In genomic region chr4:108338321-108338733, GRCm38 (mm10) we compare ENCODE assay signal across 8 mouse cellular contexts. TPM values are rescaled to one million over a fixed set of nuclear protein-coding genes. Genes with fewer than 3 reads are reported as not detected.
DNase-seq lines count a peak whose midpoint lies in the region; ATAC-seq lines count a peak whose summit lies in the region.
"Had no signal": no experiment of that assay in that cellular context is flagged by ENCODE, and none has a peak within 500 bp of the region (broad histone marks: within the 10 kb centered on the region; RNA-seq: fewer than 3 reads in every experiment).

No protein-coding gene starts in this region.

- peaks cover 38% of the 10 kb centered on the region for H3K36me3 ChIP-seq in forebrain, embryonic 14.5 days (ENCODE audit: control insufficient read depth, insufficient read depth, low read length)
- H3K36me3 ChIP-seq in heart, embryonic 11.5 days (ENCODE audit: control insufficient read depth, insufficient read depth, low read length): peaks cover 17% of the 10 kb centered on the region

- H3K27me3 ChIP-seq in forebrain, embryonic 14.5 days (replicated peaks; ENCODE audit: control insufficient read depth, insufficient read depth, low read length): no peaks in the 10 kb centered on the region
- H3K27me3 ChIP-seq in heart, embryonic 11.5 days (ENCODE audit: control insufficient read depth, insufficient read depth, low read length): no peaks in the 10 kb centered on the region

- 0 out of 2 replicates have a peak overlapping the region, but pooled peaks have one; percentile 30 for H3K27ac ChIP-seq in forebrain, embryonic 14.5 days (ENCODE audit: low read depth, low read length)
- H3K27ac ChIP-seq in heart, embryonic 11.5 days (ENCODE audit: low read depth, low read length): no peak overlapping the region

- no peak for ATAC-seq in forebrain, embryonic 14.5 days
- ATAC-seq in frontal cortex, adult (ENCODE audit: low TSS enrichment): no peak
- ATAC-seq in heart, embryonic 11.5 days (replicated peaks; ENCODE audit: insufficient number of reproducible peaks, low FRiP score, low TSS enrichment): no peak

- no peaks in the 10 kb centered on the region for H3K4me1 ChIP-seq in forebrain, embryonic 14.5 days (ENCODE audit: control insufficient read depth, insufficient read depth, low read length)
- no peaks in the 10 kb centered on the region for H3K4me1 ChIP-seq in heart, embryonic 11.5 days (ENCODE audit: control insufficient read depth, insufficient read depth, low read length)

- H3K4me2 ChIP-seq in forebrain, embryonic 14.5 days (ENCODE audit: low read length): no peak overlapping the region
- no peak overlapping the region for H3K4me2 ChIP-seq in heart, embryonic 11.5 days

- DNase-seq in ovary, postnatal 36 days (ENCODE audit: low spot score): peak; percentile 72
- DNase-seq in ovary, postnatal 14 days (ENCODE audit: low spot score): no peak
- DNase-seq in cerebellum, adult 18-20 months: peak; percentile 52 to 57
- no peak for DNase-seq in forebrain, embryonic 14.5 days (ENCODE audit: low spot score)
- DNase-seq in urinary bladder, adult 2 months (ENCODE audit: low spot score): peak; percentile 38

- no peak overlapping the region for H3K4me3 ChIP-seq in forebrain, embryonic 14.5 days (ENCODE audit: low read depth, low read length)
- no peak overlapping the region for H3K4me3 ChIP-seq in heart, embryonic 11.5 days (ENCODE audit: low read depth, low read length)
- H3K4me3 ChIP-seq: erythroblast, embryonic 14.5 days had no signal

- no peak overlapping the region for H3K9ac ChIP-seq in forebrain, embryonic 14.5 days (ENCODE audit: low read length)
- no peak overlapping the region for H3K9ac ChIP-seq in heart, embryonic 11.5 days (ENCODE audit: low read depth, low read length)

- 56% methylated on average over 9 of the region's 9 CpGs for WGBS in forebrain, embryonic 14.5 days
- WGBS in heart, embryonic 11.5 days (ENCODE audit: insufficient replicate concordance): 61% methylated on average over 9 of the region's 9 CpGs

- no peaks in the 10 kb centered on the region for H3K9me3 ChIP-seq in forebrain, embryonic 14.5 days (replicated peaks; ENCODE audit: control insufficient read depth, low read length)
- no peaks in the 10 kb centered on the region for H3K9me3 ChIP-seq in heart, embryonic 11.5 days (replicated peaks; ENCODE audit: control insufficient read depth, low read length)

RNA-seq across cellular contexts. Expression of gene Coa7, which starts 10.4 kb away (rescaled TPM):
- polyA plus RNA-seq in forebrain, embryonic 14.5 days (2014; fragmentation: Nextera tagmentation; extraction: Ambion mirVana): 43.1 and 52.2 TPM in 2 replicates
- polyA plus RNA-seq in urinary bladder, adult 2 months (2012; rRNA removed): 11.9 and 12.3 TPM in 2 replicates
- polyA plus RNA-seq in heart, embryonic 11.5 days (2014; fragmentation: Nextera tagmentation; extraction: Ambion mirVana): 38.0 and 44.3 TPM in 2 replicates

RNA-seq across cellular contexts. Expression of gene Zyg11b, which starts 37.4 kb away (rescaled TPM):
- 24.2 and 31.1 TPM in 2 replicates for polyA plus RNA-seq in forebrain, embryonic 14.5 days (2014; fragmentation: Nextera tagmentation; extraction: Ambion mirVana)
- 15.3 and 17.4 TPM in 2 replicates for polyA plus RNA-seq in urinary bladder, adult 2 months (2012; rRNA removed)
- 9.1 and 9.9 TPM in 2 replicates for polyA plus RNA-seq in heart, embryonic 11.5 days (2014; fragmentation: Nextera tagmentation; extraction: Ambion mirVana)

RNA-seq across cellular contexts. Expression of gene Shisal2a, which starts 44.8 kb away (rescaled TPM):
- polyA plus RNA-seq in forebrain, embryonic 14.5 days (2014; fragmentation: Nextera tagmentation; extraction: Ambion mirVana): 2.7 and 3.6 TPM in 2 replicates
- polyA plus RNA-seq in urinary bladder, adult 2 months (2012; rRNA removed): 0.15 TPM in 1 of 2 replicates, not detected in the other
- 1.3 and 2.2 TPM in 2 replicates for polyA plus RNA-seq in heart, embryonic 11.5 days (2014; fragmentation: Nextera tagmentation; extraction: Ambion mirVana)
- polyA plus RNA-seq: erythroblast, embryonic 14.5 days had no signal

Comparison
In these comparisons a context has a peak if more than half of its experiments do, and no peak if none do; other contexts are left out.
1. DNase-seq: peak in ovary, postnatal 36 days (single experiment), cerebellum, adult 18-20 months (2 of 2) and urinary bladder, adult 2 months (single experiment); none in ovary, postnatal 14 days (single experiment) and forebrain, embryonic 14.5 days (single experiment).